Mouse (Mus musculus): ENCODE data around the gene Emc7. TPM values are rescaled to one million over a fixed set of nuclear protein-coding genes. Genes with fewer than 3 reads are reported as not detected.

Emc7 gene
- total RNA-seq, 2 experiments from 2014 or later: 16.2 to 16.8 TPM

DNA sequence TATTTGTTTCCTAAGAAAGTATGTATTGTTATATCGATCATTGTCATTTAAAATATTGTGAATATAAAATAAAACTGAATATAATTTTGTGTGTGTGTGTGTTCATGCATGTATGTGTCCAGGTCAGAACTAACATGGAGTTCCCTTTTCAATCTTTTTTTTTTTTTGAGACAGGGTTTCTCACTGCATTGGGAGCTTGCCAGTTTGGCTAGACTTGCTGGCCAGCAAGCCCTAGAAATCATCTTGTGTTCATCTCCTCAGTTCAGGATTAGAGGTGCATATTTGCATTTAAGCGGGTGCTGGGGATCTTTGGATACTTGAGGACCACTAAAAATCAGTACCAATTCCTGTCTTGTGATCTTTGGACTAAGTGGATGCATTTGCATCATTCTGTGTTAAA lies 17.3 kb downstream of the Emc7 start:
- DNase-seq: no peak
- intact Hi-C loops (cut with DNase I): no loop called here

DNA sequence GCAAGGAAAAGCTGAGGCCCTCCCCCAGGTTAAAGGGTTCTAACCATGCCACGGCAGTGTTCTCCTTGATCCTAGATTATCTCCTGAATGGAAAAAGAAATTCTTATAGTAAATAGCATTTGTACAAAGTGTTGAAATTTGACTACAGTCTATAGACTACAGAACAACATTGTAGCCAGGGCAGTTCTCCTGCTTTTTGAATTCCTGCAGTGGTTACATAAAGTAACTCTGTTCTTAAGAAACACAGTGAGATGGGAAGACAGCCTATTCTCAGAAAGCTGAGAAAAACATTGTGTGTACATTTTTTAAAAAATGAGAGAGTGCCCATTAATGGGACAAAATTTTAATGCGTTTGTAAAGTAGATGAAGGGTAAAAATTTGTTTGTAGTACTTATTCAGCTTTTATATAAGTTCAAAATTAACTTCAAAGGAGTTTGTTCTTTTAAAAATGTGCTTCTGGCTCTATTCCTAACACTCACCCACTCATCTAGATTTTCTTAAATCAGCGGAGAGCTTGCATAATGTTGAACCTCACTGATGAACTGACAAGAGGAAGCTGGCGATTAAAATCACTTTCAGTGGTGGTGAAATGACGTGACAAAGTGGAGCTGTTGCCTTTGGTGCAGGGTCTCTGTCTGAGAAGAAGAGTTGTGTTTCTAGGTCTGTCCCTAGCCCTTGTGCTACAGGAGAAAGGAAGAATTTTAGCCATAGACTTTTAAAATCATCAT lies 20.4 kb downstream of the Emc7 start:
- DNase-seq: no peak
- intact Hi-C loops (cut with DNase I): no loop called here

- no peak for DNase-seq
Measured at GRCm38 (mm10) chr2:112476554-112476953, 21.8 kb downstream of the Emc7 start.

DNA sequence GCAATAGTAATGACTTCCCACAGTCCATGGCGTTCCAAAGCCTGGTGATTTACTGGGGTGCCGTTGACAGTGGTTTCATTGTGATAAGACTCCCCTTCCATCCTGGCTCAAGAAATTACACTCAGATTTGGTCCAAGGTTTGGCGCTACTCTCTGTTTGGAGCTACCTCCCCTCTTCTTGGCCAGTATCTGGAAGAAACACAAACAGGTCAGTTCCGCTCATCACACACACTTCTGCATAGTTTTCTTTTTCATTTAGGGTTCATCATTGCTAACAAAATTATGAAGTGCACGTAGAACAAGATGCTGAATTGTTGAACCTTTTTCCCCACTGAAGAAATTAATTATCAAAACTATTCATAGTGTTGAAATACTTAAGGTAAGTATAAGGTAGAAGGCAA lies 25.9 kb downstream of the Emc7 start, which contains the start of gene Chrm5:
TSS of gene Chrm5 (minus strand) at position 101 of the 400 bp plus-strand sequence.
- intact Hi-C loops (cut with DNase I): loop anchor here (5.0 kb wide), 2 partner anchors 33 to 283 kb away; no protein-coding TSS in a partner anchor

More at GRCm38 (mm10) chr2:112476554-112476953, 21.8 kb downstream of the Emc7 start:
- intact Hi-C loops (cut with DNase I): no loop called here

GRCm38 (mm10) chr2:112481564-112481963 lies 26.8 kb downstream of the Emc7 start:
- no peak for DNase-seq

More for the DNA sequence above, 25.9 kb downstream of the Emc7 start, which contains the start of gene Chrm5:
- no peak for DNase-seq

GRCm38 (mm10) chr2:112482533-112483333 lies 27.9 kb downstream of the Emc7 start:
- no peak for DNase-seq

More at GRCm38 (mm10) chr2:112481564-112481963, 26.8 kb downstream of the Emc7 start:
- intact Hi-C loops (cut with DNase I): loop anchor here (5.0 kb wide), 2 partner anchors 34 to 284 kb away; no protein-coding TSS in a partner anchor

GRCm38 (mm10) chr2:112483334-112483651 lies 28.5 kb downstream of the Emc7 start:
- no peak for DNase-seq
- intact Hi-C loops (cut with DNase I): loop anchor here (2.0 to 5.0 kb wide), 3 partner anchors 36 to 286 kb away; partner anchors contain the start of gene Lpcat4

More at GRCm38 (mm10) chr2:112482533-112483333, 27.9 kb downstream of the Emc7 start:
- intact Hi-C loops (cut with DNase I): loop anchor here (1.0 to 5.0 kb wide), 4 partner anchors 35 to 285 kb away; partner anchors contain the start of genes Katnbl1 and Lpcat4

DNA sequence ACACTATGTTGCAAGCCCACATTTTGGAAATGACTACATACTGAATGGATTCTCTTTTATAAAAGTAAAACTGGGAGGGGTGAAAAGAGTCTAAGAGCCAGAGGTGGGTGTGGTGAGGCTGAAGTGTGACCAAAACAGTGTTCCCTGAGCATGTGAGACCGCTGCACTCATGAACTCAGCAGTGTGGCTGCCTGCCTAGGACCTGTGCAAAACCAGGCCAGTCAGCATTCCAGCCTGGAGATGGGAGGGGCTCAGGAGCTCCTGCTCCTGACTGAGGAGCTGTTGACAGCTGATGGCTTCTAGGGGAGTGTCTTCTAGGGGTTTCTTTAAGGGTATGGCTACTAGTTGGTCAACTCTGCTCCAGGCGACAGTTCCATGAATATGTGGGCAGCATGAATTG lies 30.1 kb downstream of the Emc7 start:
- DNase-seq: no peak
- intact Hi-C loops (cut with DNase I): loop anchor here (5.0 kb wide), 2 partner anchors 38 to 288 kb away; no protein-coding TSS in a partner anchor

DNA sequence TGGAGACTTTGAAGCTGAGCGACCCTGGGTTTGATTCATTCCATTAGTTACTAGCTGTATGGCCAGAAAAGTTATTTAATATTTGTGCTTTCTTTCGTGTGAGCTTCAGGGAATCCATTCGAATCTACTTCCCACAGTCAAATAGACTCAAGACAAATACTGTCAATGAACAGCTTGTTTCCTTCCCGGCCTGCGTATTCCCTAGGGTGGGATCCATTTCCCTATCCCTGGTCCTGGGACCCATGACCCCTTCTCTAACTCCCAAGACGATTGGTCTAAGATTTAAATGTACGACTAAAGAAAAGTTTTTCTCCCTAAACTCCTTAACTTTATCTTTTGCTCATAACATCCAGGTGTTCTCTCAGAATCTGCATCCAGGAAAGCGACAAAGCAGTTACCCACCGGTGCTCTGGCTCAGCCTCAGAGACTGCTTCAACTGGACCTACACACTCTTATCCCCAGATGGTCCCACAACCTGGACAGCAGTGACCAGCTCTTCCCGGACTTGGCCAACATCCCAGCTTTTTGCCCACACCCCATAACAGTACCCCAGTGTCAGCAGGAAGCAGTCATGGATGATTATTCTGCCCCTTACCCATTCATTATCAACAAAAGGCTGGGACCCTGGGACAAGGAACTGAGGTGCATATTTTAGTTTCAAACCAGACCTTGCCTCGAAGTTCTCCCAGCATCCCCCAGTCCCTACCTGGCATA lies 35.8 kb downstream of the Emc7 start:
- no peak for DNase-seq

GRCm38 (mm10) chr2:112491629-112492028 lies 36.8 kb downstream of the Emc7 start:
- intact Hi-C loops (cut with DNase I): loop anchor here (2.0 kb wide), 1 partner anchor 37 kb away; the partner anchor contains the start of gene Emc7
- no peak for DNase-seq

More for the DNA sequence above, 35.8 kb downstream of the Emc7 start:
- intact Hi-C loops (cut with DNase I): loop anchor here (2.0 kb wide), 1 partner anchor 36 kb away; the partner anchor contains the start of gene Emc7

- peak in 1 of 2 experiments; percentile 28 for DNase-seq
- intact Hi-C loops (cut with DNase I): no loop called here
Measured at GRCm38 (mm10) chr2:112492431-112492855, 37.6 kb downstream of the Emc7 start.

GRCm38 (mm10) chr2:112492856-112493538 lies 38.2 kb downstream of the Emc7 start, which contains the start of gene Aven:
Aven (plus strand) TSS chr2:112492964.
- intact Hi-C loops (cut with DNase I): no loop called here
- DNase-seq: peak; percentile 86 to 94

DNA sequence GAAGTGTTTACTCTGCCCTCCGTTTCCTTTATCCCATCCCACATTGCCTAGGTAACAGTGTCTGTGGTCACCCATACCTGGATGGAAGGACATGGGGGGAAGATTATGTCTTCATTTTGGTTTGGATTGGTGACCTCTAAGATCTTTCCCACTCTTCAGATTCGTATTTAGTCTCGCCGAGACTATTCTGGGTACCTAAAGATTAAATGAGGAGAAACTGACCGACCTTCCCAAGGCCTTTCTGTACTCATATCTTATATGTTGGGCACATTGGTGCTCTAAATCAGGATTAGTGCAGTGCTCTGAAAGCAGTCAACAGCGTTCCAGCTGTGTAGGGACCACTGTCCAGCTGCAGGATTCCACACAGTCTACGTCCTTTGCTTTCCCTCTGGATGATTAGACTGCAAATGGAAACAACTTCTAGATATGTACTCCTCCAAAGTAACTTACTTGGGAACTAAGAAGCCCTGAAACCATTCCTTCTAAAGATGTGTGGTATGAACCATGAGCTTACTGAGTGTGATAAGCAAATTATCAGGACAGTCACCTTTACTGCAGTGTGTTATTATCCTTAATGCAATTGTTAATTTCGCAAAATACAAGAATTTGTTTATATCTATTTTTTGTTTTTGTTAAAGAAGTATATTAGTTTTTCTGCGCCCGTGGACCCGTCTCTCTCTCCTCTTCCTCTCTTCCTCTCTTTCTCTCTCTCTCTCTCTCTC lies 38.9 kb downstream of the Emc7 start:
- intact Hi-C loops (cut with DNase I): no loop called here
- no peak for DNase-seq

GRCm38 (mm10) chr2:112497851-112498250 lies 43.1 kb downstream of the Emc7 start:
- intact Hi-C loops (cut with DNase I): no loop called here

GRCm38 (mm10) chr2:112501209-112501608 lies 46.4 kb downstream of the Emc7 start:
- DNase-seq: peak; percentile 69 to 71
- intact Hi-C loops (cut with DNase I): loop anchor here (1.0 to 10.0 kb wide), 4 partner anchors 36 to 734 kb away; no protein-coding TSS in a partner anchor

More at GRCm38 (mm10) chr2:112497851-112498250, 43.1 kb downstream of the Emc7 start:
- DNase-seq: no peak

DNA sequence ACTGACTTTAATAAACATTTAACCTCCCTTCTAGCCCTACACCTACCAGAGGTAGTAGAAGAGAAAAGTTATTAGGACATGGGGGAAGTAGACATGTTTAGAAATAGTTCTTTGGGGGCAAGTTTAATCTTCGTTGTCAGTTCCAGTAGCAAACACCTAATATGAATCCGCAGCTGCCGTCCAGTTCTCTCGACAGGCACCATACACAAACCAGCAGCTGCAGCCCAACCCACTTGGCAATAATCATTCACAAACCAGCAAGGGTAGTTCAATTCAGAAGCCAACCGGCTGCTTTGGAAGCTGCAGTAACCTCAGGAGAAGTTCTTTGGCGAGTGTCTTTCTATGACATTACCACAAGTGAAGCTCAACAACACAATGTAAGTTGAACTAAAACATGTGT lies 49.2 kb downstream of the Emc7 start:
- intact Hi-C loops (cut with DNase I): loop anchor here (5.0 to 10.0 kb wide), 3 partner anchors 33 to 731 kb away; no protein-coding TSS in a partner anchor
- no peak for DNase-seq

DNA sequence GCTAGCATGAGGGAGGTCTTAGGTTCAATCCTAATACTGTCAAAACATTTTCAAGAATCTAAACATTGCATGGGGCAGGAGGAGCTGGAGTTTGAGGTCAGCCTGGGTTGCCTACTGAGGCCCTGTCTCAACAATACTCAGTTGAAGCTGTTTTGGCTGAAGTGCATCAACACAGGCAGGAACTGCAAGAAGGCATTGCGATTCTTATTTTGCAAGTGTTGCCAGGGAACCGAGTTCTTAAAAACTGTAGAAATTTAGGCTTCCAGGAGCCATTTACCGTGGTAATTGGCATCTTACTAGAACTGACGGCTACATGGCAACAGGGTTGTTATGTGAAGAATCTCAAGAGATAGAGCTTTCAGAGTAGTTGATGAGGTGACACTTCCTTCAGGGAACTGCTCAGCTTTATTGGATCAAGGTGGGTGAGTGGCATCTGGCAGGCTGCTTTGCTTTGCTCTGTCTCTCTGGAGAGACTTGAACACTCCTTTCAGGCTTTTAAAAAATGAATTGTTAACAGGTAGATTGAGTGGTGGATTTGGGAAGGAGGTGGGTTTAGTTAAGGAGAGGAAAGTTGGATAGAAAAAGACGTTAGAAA lies 52.1 kb downstream of the Emc7 start:
- no peak for DNase-seq
- intact Hi-C loops (cut with DNase I): loop anchor here (10.0 kb wide), 1 partner anchor 728 kb away; no protein-coding TSS in a partner anchor

DNA sequence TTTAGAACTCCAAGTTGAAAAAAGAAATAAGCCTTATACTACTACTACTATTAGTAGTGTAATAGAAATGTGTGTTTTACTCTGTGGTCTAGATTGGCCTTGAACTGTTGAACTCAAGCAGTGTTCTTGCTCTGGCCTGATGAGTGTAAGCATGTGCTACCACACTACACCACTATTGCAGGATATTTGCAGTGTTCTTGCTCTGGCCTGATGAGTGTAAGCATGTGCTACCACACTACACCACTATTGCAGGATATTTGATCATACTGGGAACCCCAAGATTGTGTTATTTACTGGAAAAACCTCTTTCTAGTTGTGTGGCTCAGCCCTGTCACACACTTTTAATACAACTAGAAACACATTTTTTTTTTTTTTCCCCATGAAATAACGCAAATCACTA lies 52.6 kb downstream of the Emc7 start:
- intact Hi-C loops (cut with DNase I): loop anchor here (10.0 kb wide), 1 partner anchor 727 kb away; no protein-coding TSS in a partner anchor
- DNase-seq: no peak

Measured in heart, postnatal 36 days (tissue).